Mouse (Mus musculus) CH12.LX (cell line): ENCODE measurements around the gene Opalin. TPM values are rescaled to one million over a fixed set of nuclear protein-coding genes. Genes with fewer than 3 reads are reported as not detected.

Experiments used
- DNase-seq: peaks from one replicate; pipeline ENCODE4 v3.0.0-alpha.2; 2013; ENCODE audit errors: extremely low read depth
- H3K27ac ChIP-seq: 2 replicates; pipeline ENCODE4 v1.5.1; 2012; ENCODE audit warnings: low read depth, mild to moderate bottlenecking, control low read depth, moderate library complexity; ENCODE audit not compliant: insufficient read depth
- H3K27me3 ChIP-seq: replicated peaks from 2 replicates; pipeline ENCODE3; 2012; ENCODE audit warnings: inconsistent platforms
- H3K36me3 ChIP-seq, 2 experiments: replicated peaks in 1 of 2; 2 replicates each; pipeline versions ENCODE3 to v1.6.1; 2012; ENCODE audit warnings: inconsistent platforms in 1 of 2, low read length in 1 of 2, mild to moderate bottlenecking in 1 of 2, mixed read lengths in 1 of 2, moderate library complexity in 1 of 2; ENCODE audit not compliant: control insufficient read depth in 1 of 2, insufficient read depth in 1 of 2
- H3K4me1 ChIP-seq, 2 experiments: 2 replicates each; pipeline ENCODE4 v1.6.1; 2012; ENCODE audit warnings: inconsistent platforms in 1 of 2, moderate library complexity in 1 of 2; ENCODE audit not compliant: insufficient read depth in 2 of 2, control insufficient read depth in 1 of 2
- H3K4me2 ChIP-seq: 2 replicates; pipeline ENCODE4 v1.6.1; 2012; ENCODE audit warnings: low read depth, mild to moderate bottlenecking, control low read depth; ENCODE audit not compliant: poor library complexity, insufficient read depth, severe bottlenecking
- H3K4me3 ChIP-seq, 3 experiments: fragments of 150-350 bp in 1 of 3; sonication (generic) in 1 of 3; replicated peaks in 1 of 3; 2 replicates each; pipeline versions ENCODE3 to v1.5.1; 2011 to 2012; ENCODE audit warnings: low read depth in 2 of 3, low read length in 2 of 3, mild to moderate bottlenecking in 2 of 3, moderate library complexity in 2 of 3, control low read depth in 1 of 3, improper control_type of control experiment in 1 of 3, inconsistent platforms in 1 of 3, mixed read lengths in 1 of 3; ENCODE audit not compliant: poor library complexity in 1 of 3
- H3K79me2 ChIP-seq: replicated peaks from 2 replicates; pipeline ENCODE4 v1.6.1; 2012; ENCODE audit warnings: mild to moderate bottlenecking, moderate library complexity; ENCODE audit not compliant: control insufficient read depth, poor library complexity, insufficient read depth, severe bottlenecking; ENCODE audit errors: extremely low read depth
- H3K9ac ChIP-seq: 2 replicates; pipeline ENCODE4 v1.6.1; 2012; ENCODE audit warnings: low read depth, mild to moderate bottlenecking, control low read depth, moderate library complexity; ENCODE audit not compliant: insufficient read depth
- H3K9me3 ChIP-seq: replicated peaks from 2 replicates; pipeline ENCODE3; 2012; ENCODE audit warnings: low read length, inconsistent platforms, mixed read lengths
- CHD1 ChIP-seq: IDR thresholded peaks from 2 replicates; pipeline ENCODE4 v1.6.1; 2012; ENCODE audit warnings: low read depth, low read length, improper control_type of control experiment, inconsistent platforms
- CHD2 ChIP-seq: IDR thresholded peaks from 2 replicates; pipeline ENCODE4 v1.6.1; 2011; ENCODE audit warnings: low read length, improper control_type of control experiment
- CTCF ChIP-seq, 2 experiments: IDR thresholded peaks in 1 of 2; conservative IDR thresholded peaks in 1 of 2; 2 replicates each; pipeline ENCODE4 v1.5.1; 2011 to 2012; ENCODE audit warnings: low read depth in 2 of 2, low read length in 2 of 2, improper control_type of control experiment in 1 of 2, inconsistent platforms in 1 of 2, mild to moderate bottlenecking in 1 of 2, moderate library complexity in 1 of 2
- ELF1 ChIP-seq: IDR thresholded peaks from 2 replicates; pipeline ENCODE4 v1.6.1; 2014; ENCODE audit warnings: low read depth, mild to moderate bottlenecking, inconsistent platforms, low read length, improper control_type of control experiment
- ETS1 ChIP-seq: conservative IDR thresholded peaks from 2 replicates; pipeline ENCODE4 v1.6.1; 2012; ENCODE audit warnings: low read depth, mild to moderate bottlenecking, inconsistent platforms, low read length, improper control_type of control experiment, moderate library complexity
- GABPA ChIP-seq: IDR thresholded peaks from 2 replicates; pipeline ENCODE4 v1.6.1; 2012; ENCODE audit warnings: low read depth, low read length, improper control_type of control experiment, inconsistent platforms; ENCODE audit not compliant: insufficient replicate concordance
- HCFC1 ChIP-seq: IDR thresholded peaks from 2 replicates; pipeline ENCODE4 v1.6.1; 2012; ENCODE audit warnings: low read depth, mild to moderate bottlenecking, inconsistent platforms, low read length, improper control_type of control experiment
- IRF4 ChIP-seq: IDR thresholded peaks from 2 replicates; pipeline ENCODE4 v1.6.1; 2014; ENCODE audit warnings: low read depth, mild to moderate bottlenecking, inconsistent platforms, low read length, improper control_type of control experiment
- JUN ChIP-seq: IDR thresholded peaks from 2 replicates; pipeline ENCODE4 v1.6.1; 2011; ENCODE audit warnings: low read depth, mild to moderate bottlenecking, low read length, improper control_type of control experiment, moderate library complexity; ENCODE audit not compliant: insufficient read depth
- JUND ChIP-seq: conservative IDR thresholded peaks from 2 replicates; pipeline ENCODE4 v1.6.1; 2011; ENCODE audit warnings: low read depth, low read length, improper control_type of control experiment
- MAFK ChIP-seq: IDR thresholded peaks from 2 replicates; pipeline ENCODE4 v1.6.1; 2011; ENCODE audit warnings: low read length, improper control_type of control experiment; ENCODE audit not compliant: insufficient replicate concordance
- MAX ChIP-seq: IDR thresholded peaks from 2 replicates; pipeline ENCODE4 v1.6.1; 2011; ENCODE audit warnings: low read length, improper control_type of control experiment
- MAZ ChIP-seq: IDR thresholded peaks from 2 replicates; pipeline ENCODE4 v1.6.1; 2012; ENCODE audit warnings: low read depth, mild to moderate bottlenecking, inconsistent platforms, low read length, improper control_type of control experiment, moderate library complexity
- MEF2A ChIP-seq: IDR thresholded peaks from 2 replicates; pipeline ENCODE4 v1.6.1; 2014; ENCODE audit warnings: low read depth, mild to moderate bottlenecking, inconsistent platforms, low read length, improper control_type of control experiment, borderline replicate concordance
- MYC ChIP-seq: IDR thresholded peaks from 2 replicates; pipeline ENCODE4 v1.6.1; 2011; ENCODE audit warnings: low read depth, mild to moderate bottlenecking, improper control_type of control experiment, low read length
- NELFE ChIP-seq: IDR thresholded peaks from 2 replicates; pipeline ENCODE4 v1.6.1; 2011; ENCODE audit warnings: low read depth, low read length, improper control_type of control experiment
- NRF1 ChIP-seq: IDR thresholded peaks from 2 replicates; pipeline ENCODE4 v1.6.1; 2014; ENCODE audit warnings: low read depth, mild to moderate bottlenecking, inconsistent platforms, low read length, improper control_type of control experiment, moderate library complexity
- PAX5 ChIP-seq: IDR thresholded peaks from 2 replicates; pipeline ENCODE4 v1.6.1; 2012; ENCODE audit warnings: low read length, inconsistent platforms, mixed read lengths
- POLR2A ChIP-seq: IDR thresholded peaks from 2 replicates; pipeline ENCODE4 v1.6.1; 2011; ENCODE audit warnings: low read depth, mild to moderate bottlenecking, improper control_type of control experiment, low read length
- POLR2AphosphoS2 ChIP-seq: IDR thresholded peaks from 2 replicates; pipeline ENCODE4 v1.6.1; 2011; ENCODE audit warnings: low read depth, low read length, improper control_type of control experiment
- RCOR1 ChIP-seq: conservative IDR thresholded peaks from 2 replicates; pipeline ENCODE4 v1.6.1; 2012; ENCODE audit warnings: low read depth, mild to moderate bottlenecking, inconsistent platforms, low read length, improper control_type of control experiment
- SIN3A ChIP-seq: IDR thresholded peaks from 2 replicates; pipeline ENCODE4 v1.6.1; 2012; ENCODE audit warnings: low read length, improper control_type of control experiment, inconsistent platforms
- TBP ChIP-seq: conservative IDR thresholded peaks from 2 replicates; pipeline ENCODE4 v1.6.1; 2011; ENCODE audit warnings: low read depth, low read length, improper control_type of control experiment
- TCF12 ChIP-seq: IDR thresholded peaks from 2 replicates; pipeline ENCODE4 v1.6.1; 2014; ENCODE audit warnings: low read depth, mild to moderate bottlenecking, inconsistent platforms, low read length, improper control_type of control experiment
- UBTF ChIP-seq: IDR thresholded peaks from 2 replicates; pipeline ENCODE4 v1.6.1; 2012; ENCODE audit warnings: low read depth, mild to moderate bottlenecking, inconsistent platforms, low read length, improper control_type of control experiment, moderate library complexity
- USF2 ChIP-seq: conservative IDR thresholded peaks from 2 replicates; pipeline ENCODE4 v1.6.1; 2011; ENCODE audit warnings: low read depth, low read length, improper control_type of control experiment
- ZMIZ1 ChIP-seq: IDR thresholded peaks from 2 replicates; pipeline ENCODE4 v1.6.1; 2012; ENCODE audit warnings: low read depth, mild to moderate bottlenecking, inconsistent platforms, low read length, improper control_type of control experiment
- ZNF384 ChIP-seq: IDR thresholded peaks from 2 replicates; pipeline ENCODE4 v1.6.1; 2012; ENCODE audit warnings: low read depth, low read length, improper control_type of control experiment, inconsistent platforms
- dilution Hi-C: fragments of 300-500 bp; cut with MboI; formaldehyde crosslinking; loops from 2 replicates; pipeline ENCODE4 v1.14.3; 2020; ENCODE audit warnings: low sequenced_read_pairs; ENCODE audit not compliant: extremely low pct_unique_long_range_greater_than_20kb, extremely low pct_ligation_motif_present
- in situ Hi-C: fragments of 300-500 bp; cut with MboI; formaldehyde crosslinking; loops from 3 replicates; pipeline ENCODE4 v1.14.3; 2019; ENCODE audit warnings: low sequenced_read_pairs, low pct_ligation_motif_present, low pct_unique_long_range_greater_than_20kb, mixed read lengths
- polyA plus RNA-seq: library from polyadenylated mRNA; unstranded; fragments of >175 nt; gene quantifications from 2 replicates; pipeline ENCODE4 v1.2.1, GENCODE M21; 2012; ENCODE audit warnings: low read depth; ENCODE audit not compliant: insufficient read length
- total RNA-seq, 2 experiments: library from RNA; depleted of rRNA; stranded (reverse); fragments of 300-350 nt in 1 of 2; fragments of >200 nt in 1 of 2; gene quantifications; 2 replicates each; pipeline ENCODE4 v1.2.3; 2012 to 2014

The Opalin gene
- total and polyA plus RNA-seq, 3 experiments = not detected

GRCm38 (mm10) chr19:41019164-41019675 lies 57.7 kb downstream of the Opalin start:
- Histone ChIP-seq H3K9me3 (no peaks in the 10 kb centered on the region), H3K4me3 (no peak overlapping the region), H3K27me3 (peaks cover 7% of the 10 kb centered on the region), H3K79me2 (no peaks in the 10 kb centered on the region), H3K36me3 (no peaks in the 10 kb centered on the region), H3K9ac (no peak overlapping the region), H3K4me1 (peaks cover 2 to 24% of the 10 kb centered on the region in 2 experiments; a peak in 2 of 4 replicates), H3K27ac (no peak overlapping the region), H3K4me2 (no peak overlapping the region)
- in situ Hi-C loops = loop anchor here (25.0 kb wide), 1 partner anchor 407 kb away; the partner anchor contains the start of genes Entpd1 and Tctn3
- TF ChIP-seq PAX5 (no peak), NRF1 (no peak), HCFC1 (no peak), USF2 (no peak), ETS1 (no peak), CHD2 (no peak), SIN3A (no peak), CHD1 (no peak), MAX (no peak), ZNF384 (no peak), TCF12 (no peak), ELF1 (no peak), NELFE (no peak), IRF4 (no peak)
- dilution Hi-C loops = no loop called here
- no peak for DNase-seq

DNA sequence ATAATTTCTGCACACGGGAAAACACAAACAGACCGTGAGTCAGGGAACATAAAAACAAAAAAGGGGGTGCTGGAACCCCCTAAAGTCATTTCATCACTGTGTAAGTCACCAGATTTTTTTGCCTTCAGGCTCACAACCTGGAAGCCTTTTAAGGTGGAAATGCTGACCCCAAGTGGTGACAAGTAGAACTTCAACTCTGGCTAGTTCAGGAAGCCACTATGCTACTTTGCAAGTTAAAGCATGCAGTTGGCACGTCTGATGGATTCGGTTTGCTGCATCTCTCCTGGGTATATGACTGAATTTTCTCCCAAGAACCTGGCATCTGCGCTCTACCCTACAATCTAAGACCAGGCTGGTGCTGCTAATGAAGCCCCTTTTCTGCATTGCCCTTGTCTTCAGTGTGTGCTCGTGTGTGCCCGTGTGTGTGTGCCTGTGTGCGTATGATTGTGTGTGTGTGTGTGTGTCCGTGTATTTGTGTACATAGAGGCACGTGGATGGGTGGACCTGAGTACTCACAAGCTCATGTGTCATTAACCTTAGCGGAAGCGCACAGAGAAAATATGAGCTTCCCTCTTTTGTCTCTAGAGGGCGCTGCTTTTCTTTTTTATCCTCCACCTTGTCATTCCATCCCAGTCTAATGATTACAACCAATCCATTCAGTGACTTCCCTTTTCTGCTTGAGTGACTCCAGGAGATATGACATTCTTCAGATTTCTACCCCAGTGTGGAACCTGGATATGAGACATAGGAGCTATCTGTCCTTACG lies 60.8 kb downstream of the Opalin start:
- Histone ChIP-seq H3K36me3 (no peaks in the 10 kb centered on the region), H3K4me3 (peak overlapping the region; percentile 34 to 71 (median 37)), H3K27ac (peak overlapping the region; percentile 83), H3K4me1 (peaks cover 9 to 51% of the 10 kb centered on the region in 2 experiments), H3K9ac (peak overlapping the region; percentile 27), H3K4me2 (peak overlapping the region; percentile 97), H3K27me3 (peaks cover 7% of the 10 kb centered on the region), H3K79me2 (no peaks in the 10 kb centered on the region), H3K9me3 (no peaks in the 10 kb centered on the region)
- in situ Hi-C loops (loop anchor here (25.0 kb wide), 1 partner anchor 404 kb away; the partner anchor contains the start of genes Entpd1 and Tctn3), dilution Hi-C loops (no loop called here)
- DNase-seq = peak; percentile 90
- TF ChIP-seq CHD1 (peak; percentile 90), HCFC1 (0 out of 2 replicates have a peak, but pooled peaks have one; percentile 5), CHD2 (peak; percentile 55; the same call in 1 of the 2 replicates), SIN3A (peak; percentile 70; the same call in 1 of the 2 replicates), POLR2A (no peak), TBP (no peak), MEF2A (peak; percentile 26; the same call in 1 of the 2 replicates), MAX (peak; percentile 88), ZMIZ1 (no peak), GABPA (no peak), NELFE (peak; percentile 30), JUND (peak; percentile 72), RCOR1 (peak; percentile 68; the same call in 1 of the 2 replicates), MYC (peak; percentile 77), UBTF (no peak), POLR2AphosphoS2 (no peak), CTCF (conservative IDR thresholded peaks at IDR 0.05 in 1 of 2, IDR thresholded peaks at IDR 0.05 in 1 of 2; ENCODE audit: low read depth in 2 of 2, low read length in 2 of 2) (peak; percentile 73 to 96), ZNF384 (peak; percentile 95), PAX5 (no peak), MAZ (peak; percentile 72), MAFK (no peak), JUN (peak; percentile 34), IRF4 (peak; percentile 75; the same call in 1 of the 2 replicates), ELF1 (peak; percentile 50; the same call in 1 of the 2 replicates), NRF1 (no peak), ETS1 (0 out of 2 replicates have a peak, but pooled peaks have one; percentile 16)
